Mouse (Mus musculus): ENCODE measurements around the gene Syn2.

GRCm38 (mm10) chr6:115165863-115166470, 31.3 kb downstream of the Syn2 start:
- TF ChIP-seq EP300 (IDR thresholded peaks at IDR 0.05; ENCODE audit: low read length), result no peak
- no peak for TF ChIP-seq ZKSCAN1 (IDR thresholded peaks at IDR 0.05; ENCODE audit: borderline replicate concordance, low read depth, low read length)
- TF ChIP-seq POLR2AphosphoS2 (IDR thresholded peaks at IDR 0.05; ENCODE audit: low read depth, low read length), result no peak
- no peak for TF ChIP-seq KAT2A (IDR thresholded peaks at IDR 0.05; ENCODE audit: insufficient replicate concordance, low read length)
- TF ChIP-seq MEF2A (IDR thresholded peaks at IDR 0.05; ENCODE audit: borderline replicate concordance, low read depth, low read length), result no peak
- TF ChIP-seq CTCF (conservative IDR thresholded peaks at IDR 0.05 in 1 of 2, IDR thresholded peaks at IDR 0.05 in 1 of 2; ENCODE audit: low read depth in 2 of 2, low read length in 2 of 2), result no peak
- TF ChIP-seq POLR2A (IDR thresholded peaks at IDR 0.05; ENCODE audit: low read depth, low read length), result no peak
- TF ChIP-seq NRF1 (IDR thresholded peaks at IDR 0.05; ENCODE audit: low read depth, low read length), result no peak
